Mouse (Mus musculus): ENCODE measurements around the gene Pias3. TPM values are rescaled to one million over a fixed set of nuclear protein-coding genes. Genes with fewer than 3 reads are reported as not detected.
"Not testable (repeated sequence)": the region's sequence is repeated elsewhere in the genome, so short reads cannot be mapped to it uniquely, and the experiment has no call there.

The Pias3 gene
- polyA plus RNA-seq (2015; fragmentation: Nextera tagmentation; extraction: Ambion mirVana) = 33.9 and 36.7 TPM in 2 replicates

- WGBS = under 1% methylated on average over 35 of the region's 35 CpGs
- Histone ChIP-seq H3K27me3 (0 out of 2 replicates have a peak, but pooled peaks cover 3% of the 10 kb centered on the region), H3K36me3 (peaks cover 18% of the 10 kb centered on the region), H3K4me1 (replicated peaks) (peaks cover 26% of the 10 kb centered on the region), H3K9ac (replicated peaks) (peak within 1 kb of the TSS; percentile 88), H3K9me3 (no peaks in the 10 kb centered on the region), H3K4me2 (replicated peaks) (peak within 1 kb of the TSS; percentile 78), H3K27ac (peak within 1 kb of the TSS; percentile 92), H3K4me3 (replicated peaks) (peak within 1 kb of the TSS; percentile 82)
- ATAC-seq = peak; percentile 73
Observed at GRCm38 (mm10) chr3:96696198-96696765, at the start of gene Pias3. Pias3 (plus strand) TSS chr3:96696384.

- no peak overlapping the region for H3K4me2 ChIP-seq (replicated peaks)
- H3K27me3 ChIP-seq = no peaks in the 10 kb centered on the region
- H3K9ac ChIP-seq (replicated peaks) = no peak overlapping the region
- H3K9me3 ChIP-seq = no peaks in the 10 kb centered on the region
- ATAC-seq = no peak
- WGBS = 82% methylated on average over 3 of the region's 3 CpGs
- no peak overlapping the region for H3K27ac ChIP-seq
- no peak overlapping the region for H3K4me3 ChIP-seq (replicated peaks)
- H3K4me1 ChIP-seq (replicated peaks) = no peaks in the 10 kb centered on the region
- H3K36me3 ChIP-seq = peaks cover 21% of the 10 kb centered on the region
Observed at GRCm38 (mm10) chr3:96647365-96647764, 48.8 kb upstream of the Pias3 start.

GRCm38 (mm10) chr3:96660901-96661300, 35.3 kb upstream of the Pias3 start:
- no peak overlapping the region for H3K4me2 ChIP-seq (replicated peaks)
- WGBS = 86% methylated on average over 2 of the region's 2 CpGs
- H3K9ac ChIP-seq (replicated peaks) = no peak overlapping the region
- no peaks in the 10 kb centered on the region for H3K9me3 ChIP-seq
- H3K36me3 ChIP-seq = 0 out of 2 replicates have a peak, but pooled peaks cover 7% of the 10 kb centered on the region
- 0 out of 2 replicates have a peak, but pooled peaks cover 3% of the 10 kb centered on the region for H3K27me3 ChIP-seq
- peaks cover 12% of the 10 kb centered on the region for H3K4me1 ChIP-seq (replicated peaks)
- ATAC-seq = no peak
- H3K4me3 ChIP-seq (replicated peaks) = no peak overlapping the region
- no peak overlapping the region for H3K27ac ChIP-seq

GRCm38 (mm10) chr3:96662731-96663316, 33.4 kb upstream of the Pias3 start:
- Histone ChIP-seq H3K4me3 (replicated peaks) (peak overlapping the region; percentile 32), H3K36me3 (no peaks in the 10 kb centered on the region), H3K4me2 (replicated peaks) (peak overlapping the region; percentile 58), H3K27me3 (0 out of 2 replicates have a peak, but pooled peaks cover 3% of the 10 kb centered on the region), H3K4me1 (replicated peaks) (peaks cover 12% of the 10 kb centered on the region), H3K9me3 (no peaks in the 10 kb centered on the region), H3K27ac (no peak overlapping the region), H3K9ac (replicated peaks) (peak overlapping the region; percentile 55)
- WGBS = 49% methylated on average over 8 of the region's 8 CpGs
- ATAC-seq = 0 out of 2 replicates have a peak, but pooled peaks have one; percentile 25

GRCm38 (mm10) chr3:96663432-96664239, 32.5 kb upstream of the Pias3 start:
- Histone ChIP-seq H3K4me1 (replicated peaks) (peaks cover 12% of the 10 kb centered on the region), H3K27ac (0 out of 2 replicates have a peak overlapping the region, but pooled peaks have one; percentile 39), H3K27me3 (0 out of 2 replicates have a peak, but pooled peaks cover 3% of the 10 kb centered on the region), H3K9me3 (no peaks in the 10 kb centered on the region), H3K9ac (replicated peaks) (peak overlapping the region; percentile 55), H3K4me2 (replicated peaks) (peak overlapping the region; percentile 58), H3K36me3 (no peaks in the 10 kb centered on the region), H3K4me3 (replicated peaks) (peak overlapping the region; percentile 32)
- 4% methylated on average over 18 of the region's 18 CpGs for WGBS
- peak; percentile 95 for ATAC-seq

- H3K4me3 ChIP-seq (replicated peaks); ATAC-seq; H3K9me3 ChIP-seq; H3K27me3 ChIP-seq; H3K4me2 ChIP-seq (replicated peaks); H3K27ac ChIP-seq; H3K36me3 ChIP-seq; H3K9ac ChIP-seq (replicated peaks): not testable (repeated sequence)
- 92% methylated on average over 7 of the region's 7 CpGs for WGBS
- H3K4me1 ChIP-seq (replicated peaks) = peaks cover 21% of the 10 kb centered on the region
Observed at GRCm38 (mm10) chr3:96665732-96666363, 30.3 kb upstream of the Pias3 start.

- no peaks in the 10 kb centered on the region for H3K36me3 ChIP-seq
- H3K27ac ChIP-seq = no peak overlapping the region
- peaks cover 17% of the 10 kb centered on the region for H3K27me3 ChIP-seq
- no peak overlapping the region for H3K4me3 ChIP-seq (replicated peaks)
- H3K4me1 ChIP-seq (replicated peaks) = peaks cover 21% of the 10 kb centered on the region
- no peak overlapping the region for H3K9ac ChIP-seq (replicated peaks)
- H3K9me3 ChIP-seq = no peaks in the 10 kb centered on the region
- no peak overlapping the region for H3K4me2 ChIP-seq (replicated peaks)
- 95% methylated on average over 5 of the region's 5 CpGs for WGBS
- no peak for ATAC-seq
Observed at GRCm38 (mm10) chr3:96666916-96667315, 29.3 kb upstream of the Pias3 start.

- no peak overlapping the region for H3K4me3 ChIP-seq (replicated peaks)
- H3K9me3 ChIP-seq = no peaks in the 10 kb centered on the region
- H3K9ac ChIP-seq (replicated peaks) = no peak overlapping the region
- 38% methylated on average over 1 of the region's 1 CpGs for WGBS
- H3K4me1 ChIP-seq (replicated peaks) = peaks cover 21% of the 10 kb centered on the region
- H3K27me3 ChIP-seq = peaks cover 17% of the 10 kb centered on the region
- H3K36me3 ChIP-seq = no peaks in the 10 kb centered on the region
- ATAC-seq = no peak
- H3K4me2 ChIP-seq (replicated peaks) = no peak overlapping the region
- H3K27ac ChIP-seq = no peak overlapping the region
Observed at GRCm38 (mm10) chr3:96667316-96667715, 28.9 kb upstream of the Pias3 start.

- ATAC-seq = no peak
- WGBS = 92% methylated on average over 5 of the region's 5 CpGs
- Histone ChIP-seq H3K4me1 (replicated peaks) (peaks cover 13% of the 10 kb centered on the region), H3K9me3 (no peaks in the 10 kb centered on the region), H3K27me3 (peaks cover 17% of the 10 kb centered on the region), H3K4me2 (replicated peaks) (no peak overlapping the region), H3K27ac (no peak overlapping the region), H3K9ac (replicated peaks) (no peak overlapping the region), H3K36me3 (no peaks in the 10 kb centered on the region), H3K4me3 (replicated peaks) (no peak overlapping the region)
Observed at GRCm38 (mm10) chr3:96668424-96669067, 27.6 kb upstream of the Pias3 start.

- Histone ChIP-seq H3K4me3 (replicated peaks) (peak within 1 kb of the TSS; percentile 46), H3K4me2 (replicated peaks) (peak within 1 kb of the TSS; percentile 68), H3K27ac (no peak within 1 kb of the TSS), H3K9ac (replicated peaks) (peak within 1 kb of the TSS; percentile 52; the same call in 1 of the 2 replicates), H3K9me3 (no peaks in the 10 kb centered on the region), H3K4me1 (replicated peaks) (peaks cover 9% of the 10 kb centered on the region; the same call in 1 of the 2 replicates), H3K27me3 (peaks cover 14% of the 10 kb centered on the region), H3K36me3 (no peaks in the 10 kb centered on the region)
- peak; percentile 95 for ATAC-seq
- 5% methylated on average over 35 of the region's 35 CpGs for WGBS
Observed at GRCm38 (mm10) chr3:96669727-96670468, 26.3 kb upstream of the Pias3 start, which contains the start of gene Ankrd35. Ankrd35 (plus strand) TSS chr3:96670131.

GRCm38 (mm10) chr3:96671519-96671918, 24.7 kb upstream of the Pias3 start:
- H3K27me3 ChIP-seq = peaks cover 14% of the 10 kb centered on the region
- H3K27ac ChIP-seq = no peak overlapping the region
- WGBS = 94% methylated on average over 5 of the region's 5 CpGs

More at GRCm38 (mm10) chr3:96671519-96671918, 24.7 kb upstream of the Pias3 start:
- Histone ChIP-seq H3K9ac (replicated peaks) (no peak overlapping the region), H3K4me2 (replicated peaks) (no peak overlapping the region), H3K36me3 (no peaks in the 10 kb centered on the region), H3K4me3 (replicated peaks) (no peak overlapping the region), H3K9me3 (no peaks in the 10 kb centered on the region), H3K4me1 (replicated peaks) (peaks cover 9% of the 10 kb centered on the region; the same call in 1 of the 2 replicates)
- no peak for ATAC-seq

All from midbrain, embryonic 13.5 days (tissue).